Comparison of ENCODE assay signal across 8 mouse cellular contexts in the genomic region with DNA sequence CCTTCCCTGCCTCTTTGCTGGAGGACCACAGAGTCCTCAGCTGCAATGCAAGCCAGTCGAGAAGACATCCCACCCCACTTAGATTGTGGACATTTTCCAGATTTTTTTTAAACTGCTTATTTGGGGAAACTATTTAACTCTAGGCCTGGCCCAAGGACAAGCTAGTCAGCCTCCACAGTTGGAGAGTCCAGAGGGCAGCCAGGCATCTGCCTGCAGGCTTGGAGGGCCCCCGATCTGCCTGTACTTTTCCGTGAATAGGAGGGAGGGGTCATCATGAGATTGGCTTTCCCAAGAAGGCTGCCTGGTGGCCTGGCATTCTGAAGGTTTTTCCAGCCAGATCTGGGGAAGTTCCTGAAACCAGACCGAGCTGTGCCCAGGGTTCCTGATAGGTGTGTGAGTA.
"Had no signal": no experiment of that assay in that cellular context is flagged by ENCODE, and none has a peak within 500 bp of the region (broad histone marks: within the 10 kb centered on the region; RNA-seq: fewer than 3 reads in every experiment).

No protein-coding gene starts in this region.

- H3K9ac ChIP-seq: kidney, embryonic 15.5 days; liver, embryonic 13.5 days; liver, postnatal 0 days; midbrain, embryonic 15.5 days; neural tube, embryonic 12.5 days had no signal

- H3K27ac ChIP-seq: kidney, embryonic 15.5 days; liver, embryonic 13.5 days; macrophage; midbrain, embryonic 15.5 days; neural tube, embryonic 12.5 days had no signal

- H3K27me3 ChIP-seq: kidney, embryonic 15.5 days; liver, embryonic 13.5 days; midbrain, embryonic 15.5 days; neural tube, embryonic 12.5 days had no signal

- H3K9me3 ChIP-seq: kidney, embryonic 15.5 days; liver, embryonic 13.5 days; midbrain, embryonic 15.5 days; neural tube, embryonic 12.5 days had no signal

- H3K4me1 ChIP-seq: kidney, embryonic 15.5 days; liver, embryonic 13.5 days; neural tube, embryonic 12.5 days had no signal

- H3K4me2 ChIP-seq: kidney, embryonic 15.5 days; liver, embryonic 13.5 days; midbrain, embryonic 11.5 days; midbrain, embryonic 15.5 days; neural tube, embryonic 12.5 days had no signal

- ATAC-seq: midbrain, embryonic 15.5 days had no signal

- H3K4me3 ChIP-seq: kidney, embryonic 15.5 days; liver, embryonic 13.5 days; megakaryocyte, embryonic 14.5 days; midbrain, embryonic 15.5 days; neural tube, embryonic 12.5 days had no signal

- H3K36me3 ChIP-seq: kidney, embryonic 15.5 days; liver, embryonic 13.5 days; midbrain, embryonic 15.5 days; neural tube, embryonic 12.5 days had no signal
